Mouse (Mus musculus): Measurements from ENCODE around the gene Tefm.

DNA sequence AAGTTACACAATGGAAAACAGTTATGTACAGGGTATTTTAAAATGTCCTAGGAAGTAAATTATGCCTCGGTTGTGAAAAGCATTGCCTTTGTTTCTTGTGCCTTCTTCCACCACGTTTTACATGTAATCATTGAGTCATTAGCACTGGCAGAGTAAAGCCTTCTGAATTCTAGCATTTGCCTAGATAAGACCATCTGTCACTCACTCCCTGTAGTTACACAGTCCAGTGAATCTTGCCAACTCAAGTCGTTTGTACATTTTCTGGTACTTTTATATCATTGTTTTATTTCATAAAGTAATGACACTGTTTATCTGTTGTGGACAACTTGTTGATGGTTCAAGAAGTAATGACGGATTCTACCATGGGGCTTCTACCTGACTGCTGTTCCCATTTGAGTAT lies 7.2 kb downstream of the Tefm start:
- TF ChIP-seq JUND (conservative IDR thresholded peaks at IDR 0.05; ENCODE audit: low read depth, low read length) (no peak), POLR2A (IDR thresholded peaks at IDR 0.05; ENCODE audit: low read depth, low read length) (no peak), ZNF384 (IDR thresholded peaks at IDR 0.05; ENCODE audit: low read depth, low read length) (no peak)

All from CH12.LX (cell line).